Mouse (Mus musculus): Measurements from ENCODE around the gene Olfr699.
"Not testable (repeated sequence)": the region's sequence is repeated elsewhere in the genome, so short reads cannot be mapped to it uniquely, and the experiment has no call there.

The Olfr699 gene

DNA sequence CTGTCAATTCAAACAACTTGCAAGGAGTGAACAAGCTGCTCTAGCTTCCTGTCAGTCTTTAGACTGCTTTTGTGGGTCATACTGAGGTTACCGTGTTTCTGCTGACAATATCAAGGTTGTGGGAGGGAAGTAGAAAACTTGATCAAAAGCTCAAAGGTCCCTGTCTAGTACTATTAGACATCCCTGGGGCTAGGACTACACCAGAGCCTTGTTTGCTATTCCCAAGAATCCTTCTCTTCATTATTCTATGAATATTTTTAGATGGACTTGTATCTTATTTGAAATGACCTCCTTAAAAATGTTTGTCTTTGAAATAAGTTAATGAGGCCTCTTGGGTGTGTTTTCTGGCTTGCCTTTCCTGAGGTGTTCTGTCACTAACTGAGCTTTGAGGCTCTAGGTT lies at the start of gene Olfr699:
Gene Olfr699, minus strand, starts transcription at position 101 of the 400 bp plus-strand sequence.
- no peak for DNase-seq

DNA sequence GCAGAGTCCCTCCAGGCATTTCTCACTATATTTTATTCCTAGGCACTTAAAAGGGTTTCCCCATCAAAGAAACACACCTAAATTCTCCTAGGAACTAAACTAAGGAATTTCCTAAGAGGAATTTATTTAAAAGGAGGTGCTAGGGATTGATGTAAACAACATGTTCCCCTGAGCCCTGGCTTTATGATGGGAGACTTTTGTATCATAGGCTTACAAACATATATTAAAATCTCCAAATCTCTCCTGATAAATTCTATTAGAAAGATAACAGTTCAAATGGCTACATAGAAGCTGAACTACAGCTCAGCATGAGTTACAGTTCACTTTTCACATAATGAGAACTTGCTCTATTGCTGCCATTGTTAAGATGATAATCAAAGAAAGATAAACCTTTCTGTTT lies 40.8 kb upstream of the Olfr699 start, which contains the start of gene Olfr702:
Gene Olfr702, minus strand, starts transcription at position 101 of the 400 bp plus-strand sequence.
- no peak for DNase-seq

DNA sequence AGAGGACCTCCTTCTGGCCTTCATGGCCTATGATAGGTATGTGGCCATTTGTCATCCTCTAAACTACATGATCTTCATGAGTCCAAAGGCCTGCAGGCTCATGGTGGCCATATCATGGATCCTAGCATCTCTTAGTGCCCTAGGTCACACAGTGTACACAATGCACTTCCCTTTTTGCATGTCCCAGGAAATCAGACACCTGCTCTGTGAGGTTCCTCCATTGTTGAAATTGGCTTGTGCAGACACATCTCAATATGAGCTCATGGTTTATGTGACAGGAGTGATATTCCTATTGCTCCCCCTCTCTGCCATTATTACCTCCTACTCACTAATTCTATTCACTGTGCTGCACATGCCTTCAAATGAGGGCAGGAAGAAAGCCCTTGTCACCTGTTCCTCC lies 25.4 kb upstream of the Olfr699 start:
- no peak for DNase-seq

- no peak for DNase-seq
Observed at GRCm38 (mm10) chr7:106815775-106816174, 22.8 kb upstream of the Olfr699 start.

- DNase-seq: no peak
Observed at GRCm38 (mm10) chr7:106813829-106814228, 20.8 kb upstream of the Olfr699 start, which contains the start of gene Olfr701. Olfr701 (plus strand) TSS chr7:106814129.

- no peak for DNase-seq
Observed at GRCm38 (mm10) chr7:106808734-106809133, 15.7 kb upstream of the Olfr699 start, which contains the start of gene Olfr700. Olfr700 (minus strand) TSS chr7:106808834.

DNA sequence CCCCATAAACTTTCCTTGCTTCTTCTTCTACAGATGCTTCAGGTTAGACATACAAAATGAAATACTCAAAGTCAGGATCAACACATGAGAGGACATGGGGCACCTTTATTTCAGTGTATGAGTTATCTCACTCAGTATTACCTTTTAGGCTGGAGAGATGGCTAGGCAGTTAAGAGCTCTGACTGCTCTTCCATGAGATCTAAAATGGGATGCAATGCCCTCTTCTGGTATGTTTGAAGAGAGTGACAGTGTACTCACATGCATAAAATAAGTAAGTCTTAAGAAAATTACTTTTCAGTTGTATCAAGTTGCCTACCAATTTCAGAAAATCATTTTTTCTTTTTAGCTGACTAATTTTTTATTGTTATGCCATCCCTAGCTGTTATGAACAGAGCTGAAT lies 4.7 kb downstream of the Olfr699 start:
- DNase-seq: no peak

DNA sequence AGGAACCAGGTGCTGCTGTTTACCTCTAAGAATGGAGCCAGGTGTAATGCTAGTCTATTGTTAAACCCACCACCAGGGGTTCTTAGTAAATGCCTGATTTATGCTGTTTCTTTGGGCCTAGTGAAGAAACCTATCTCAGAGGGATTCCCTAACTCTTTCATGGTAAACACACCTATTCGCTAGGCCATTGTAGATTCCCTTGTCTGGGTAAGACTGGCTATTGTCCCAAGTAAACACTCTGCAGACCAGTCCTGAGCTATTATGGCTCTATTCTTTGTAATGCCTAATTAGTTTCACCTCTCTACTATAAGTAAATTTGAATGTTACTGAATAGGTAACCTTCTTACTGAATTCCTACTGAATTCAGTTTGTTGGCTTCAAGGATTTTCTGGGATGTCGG lies 32.0 kb downstream of the Olfr699 start:
- not testable (repeated sequence) for DNase-seq

- DNase-seq: no peak
Observed at GRCm38 (mm10) chr7:106758800-106759199, 34.2 kb downstream of the Olfr699 start.

- no peak for DNase-seq
Observed at GRCm38 (mm10) chr7:106755297-106755696, 37.7 kb downstream of the Olfr699 start, which contains the start of gene Olfr698. Olfr698 (minus strand) TSS chr7:106755397.

GRCm38 (mm10) chr7:106745811-106746210 lies 47.2 kb downstream of the Olfr699 start:
- DNase-seq: no peak

DNA sequence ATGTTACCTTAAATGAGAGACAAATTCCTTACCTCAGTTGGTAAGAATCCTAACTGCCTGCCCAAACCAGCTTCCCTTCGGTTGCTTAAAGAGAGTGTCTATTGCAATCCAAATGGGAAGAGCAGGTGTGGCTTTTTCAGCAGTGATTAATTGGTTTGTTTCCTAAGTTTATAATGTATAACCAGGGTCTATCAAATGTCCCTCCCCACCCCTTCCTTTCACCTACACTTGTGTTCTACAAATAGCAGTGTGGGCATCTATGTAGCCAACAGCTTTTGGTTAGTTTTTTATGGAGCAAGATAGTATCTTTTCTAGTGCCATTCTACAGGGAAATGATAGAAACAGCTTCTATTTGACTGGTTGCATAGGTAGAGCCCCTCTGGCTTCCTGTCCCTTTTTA lies 50.7 kb downstream of the Olfr699 start, which contains the start of gene Olfr697:
Gene Olfr697, minus strand, starts transcription at position 101 of the 400 bp plus-strand sequence.
- DNase-seq: no peak

All from lung, postnatal 14 days (tissue).